Mouse (Mus musculus) inflammation-experienced regulatory T-cells, adult 6 months (primary cell): Measurements from ENCODE around the gene Gjb6. TPM values are rescaled to one million over a fixed set of nuclear protein-coding genes. Genes with fewer than 3 reads are reported as not detected.
A peak's percentile ranks its signal among the peaks of the same experiment; 100 is the strongest.

Experiments
- ATAC-seq: one replicate; pipeline ENCODE4 v1.8.0; 2017
- polyA plus RNA-seq, 3 experiments: library from polyadenylated mRNA; unstranded; fragments of 100-300 nt; shearing (Covaris generic); gene quantifications; one replicate each; pipeline ENCODE4 v1.2.1; 2017

Gjb6 gene
- not detected for polyA plus RNA-seq

DNA sequence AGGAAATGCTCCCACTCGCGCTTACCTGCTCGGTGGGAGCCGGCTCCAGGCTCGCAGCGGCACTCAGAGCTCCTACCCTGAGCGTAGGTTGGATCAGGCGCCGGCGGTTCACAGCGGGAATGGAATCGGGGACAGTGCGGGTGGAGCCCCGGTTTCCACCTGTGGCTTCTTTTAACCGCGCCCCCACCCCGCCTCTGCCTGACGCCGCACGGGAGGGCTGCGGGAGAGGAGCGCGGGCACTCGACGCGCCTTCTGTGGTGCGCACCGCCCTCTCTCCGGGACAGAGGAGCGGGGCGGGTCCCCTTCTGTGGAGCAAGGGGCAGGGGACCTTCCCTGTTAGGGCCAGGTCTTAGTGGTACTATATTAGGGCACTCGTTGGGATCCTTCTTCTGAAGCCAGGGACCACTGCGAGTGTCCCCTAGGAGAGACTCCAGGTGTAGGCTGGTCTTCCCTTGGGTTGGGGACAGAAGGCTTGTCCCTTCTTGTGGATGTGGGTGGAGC lies at the start of gene Gjb6:
Gjb6 (minus strand) TSS at position 451 of the 501 bp plus-strand sequence.
- ATAC-seq, result no peak

DNA sequence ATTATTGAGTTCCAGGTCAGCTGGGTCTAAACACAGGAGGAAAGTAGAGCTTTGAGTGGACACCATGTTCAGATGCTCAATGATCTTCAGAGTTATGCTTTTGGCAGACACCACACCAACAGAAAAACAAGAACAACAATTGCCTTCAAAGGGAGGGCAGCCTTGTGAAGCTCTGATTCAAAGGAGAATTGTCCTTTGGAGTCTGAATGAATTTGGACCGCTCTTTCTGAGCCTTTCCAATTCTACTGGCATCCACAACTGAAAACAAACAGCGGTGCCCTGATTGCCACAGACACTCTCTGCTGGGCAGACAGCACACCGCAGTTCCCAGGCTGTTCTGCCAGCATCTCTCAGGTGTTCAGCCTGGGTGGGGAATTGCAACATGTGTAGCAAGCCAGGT lies 32.1 kb upstream of the Gjb6 start:
- no peak for ATAC-seq

DNA sequence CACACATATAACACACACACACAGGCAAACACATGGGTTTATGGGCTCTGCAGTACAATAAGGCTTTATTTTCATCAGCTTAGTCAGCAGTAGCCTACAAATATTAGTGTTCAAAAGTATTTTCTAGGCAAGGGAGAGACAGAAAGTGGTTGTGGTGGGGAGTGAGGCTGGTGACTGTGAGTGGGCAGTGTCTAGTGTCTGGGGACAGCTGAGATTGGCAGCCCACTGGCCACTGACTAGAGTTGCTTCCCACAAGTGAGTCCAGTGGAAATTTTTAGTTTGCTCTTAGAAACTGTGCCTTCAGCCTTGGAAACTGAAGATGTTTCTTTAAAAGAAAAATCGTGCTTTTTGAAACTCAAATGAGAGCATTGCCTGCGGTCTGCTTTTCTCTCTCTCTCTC lies 28.4 kb upstream of the Gjb6 start:
- ATAC-seq, result no peak

GRCm38 (mm10) chr14:57161201-57161600 lies 27.8 kb upstream of the Gjb6 start:
- no peak for ATAC-seq

DNA sequence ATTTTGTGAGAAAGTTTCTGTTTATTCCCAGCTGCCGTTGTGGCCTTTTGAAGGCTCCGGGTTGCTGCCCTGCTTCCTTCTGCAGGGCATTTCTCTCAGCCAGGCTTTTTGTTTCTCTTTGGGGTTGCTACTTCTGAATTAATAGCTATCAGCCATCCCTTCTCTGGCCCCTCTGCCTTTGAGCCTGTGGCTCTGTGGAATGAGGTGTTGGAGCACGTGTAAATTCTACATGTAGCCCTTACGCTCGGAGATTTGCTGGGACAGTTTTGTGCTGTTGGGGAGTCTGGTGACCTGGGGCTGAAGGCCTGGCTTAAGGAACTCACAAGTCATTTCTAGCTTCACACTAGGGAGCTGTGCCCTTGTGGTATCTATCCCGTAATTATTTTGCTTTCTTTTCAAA lies 21.5 kb upstream of the Gjb6 start:
- no peak for ATAC-seq

GRCm38 (mm10) chr14:57145741-57146140 lies 12.3 kb upstream of the Gjb6 start:
- no peak for ATAC-seq

GRCm38 (mm10) chr14:57135265-57135664 lies 1.9 kb upstream of the Gjb6 start:
- ATAC-seq, result no peak

DNA sequence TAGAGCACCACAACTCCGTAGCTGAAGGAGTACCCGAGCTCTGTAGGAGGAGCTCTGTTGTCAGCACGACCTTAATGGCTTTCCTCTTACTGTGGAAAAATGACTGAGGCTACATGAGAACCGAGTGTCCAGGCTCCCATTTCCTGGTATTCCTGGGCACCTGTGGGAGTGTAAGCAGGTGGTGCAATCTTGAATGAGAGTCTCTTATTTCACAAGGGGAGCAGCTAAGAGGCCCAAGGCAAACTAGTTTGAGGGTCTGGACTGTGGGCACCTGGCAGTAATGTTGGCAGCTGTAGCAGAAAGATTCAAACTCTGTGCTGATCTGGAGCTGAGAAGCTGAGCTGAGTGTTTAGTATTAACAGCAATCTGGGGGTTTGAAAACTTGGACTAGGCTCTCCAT lies 6.0 kb downstream of the Gjb6 start:
- no peak for ATAC-seq

DNA sequence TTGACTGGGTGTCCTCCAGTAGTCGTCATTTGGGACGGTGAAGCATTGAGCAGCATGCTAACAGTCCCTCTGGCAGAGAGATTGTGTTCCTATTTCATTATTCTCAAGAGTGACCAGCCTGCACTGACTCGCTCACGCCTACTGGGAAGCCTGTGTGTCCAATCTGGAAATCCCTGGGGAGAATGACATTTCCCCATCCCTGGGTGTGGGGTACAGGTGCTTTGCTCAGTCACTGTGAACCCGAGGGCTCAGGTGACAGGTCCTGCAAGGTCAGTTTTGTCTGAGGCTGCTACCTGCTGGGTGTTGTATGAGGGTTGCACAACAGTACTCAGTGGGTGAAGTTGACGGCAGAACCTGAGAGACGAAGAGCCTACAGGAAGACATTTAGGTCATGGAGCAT lies 11.1 kb downstream of the Gjb6 start:
- ATAC-seq, result no peak

- no peak for ATAC-seq
Observed at GRCm38 (mm10) chr14:57115823-57116544, 17.4 kb downstream of the Gjb6 start, which contains the start of gene Gm4491. Gene Gm4491 (minus strand): TSS chr14:57115883.

DNA sequence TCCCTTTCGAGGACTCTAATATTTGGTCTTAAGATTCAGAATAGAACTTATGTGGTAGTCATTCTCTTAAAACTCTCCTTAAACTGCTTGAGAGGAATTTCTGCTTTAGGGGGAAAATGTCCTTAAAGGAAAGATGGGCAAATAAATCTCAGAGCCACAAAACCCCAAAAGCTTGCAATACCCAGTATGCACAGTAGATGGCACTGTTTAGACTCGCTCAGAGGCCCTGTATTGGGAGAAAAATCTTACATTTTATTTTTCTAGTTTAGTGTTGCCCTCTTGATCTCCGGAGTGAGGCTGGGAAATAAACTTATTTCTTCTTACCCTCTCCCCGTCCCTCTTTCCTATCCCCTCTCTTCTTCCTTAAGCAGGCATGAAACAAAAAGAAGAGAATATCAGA lies 24.2 kb downstream of the Gjb6 start:
- no peak for ATAC-seq

- no peak for ATAC-seq
Observed at GRCm38 (mm10) chr14:57107916-57108315, 25.5 kb downstream of the Gjb6 start.

GRCm38 (mm10) chr14:57107091-57107490 lies 26.3 kb downstream of the Gjb6 start:
- no peak for ATAC-seq

DNA sequence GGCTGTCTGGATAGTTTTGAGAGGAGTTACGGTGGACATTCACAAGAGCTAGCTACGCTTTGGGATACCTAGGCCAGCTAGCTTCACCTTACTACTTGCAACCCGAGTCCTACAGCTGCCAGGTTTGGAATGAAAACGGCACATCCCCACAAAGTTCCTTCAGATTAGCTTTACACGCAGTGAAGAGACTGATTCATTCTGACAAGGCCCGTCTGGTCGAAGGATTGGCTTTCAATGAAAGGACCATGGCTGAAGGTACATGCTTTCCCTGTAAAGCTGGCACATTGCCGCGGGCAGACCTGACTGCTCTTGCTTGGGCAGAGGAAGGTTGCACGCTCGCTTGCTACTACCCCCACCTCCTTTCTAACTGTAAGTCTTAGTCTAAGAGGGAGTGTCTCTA lies 27.7 kb downstream of the Gjb6 start:
- no peak for ATAC-seq

- no peak for ATAC-seq
Observed at GRCm38 (mm10) chr14:57105111-57105510, 28.3 kb downstream of the Gjb6 start.

DNA sequence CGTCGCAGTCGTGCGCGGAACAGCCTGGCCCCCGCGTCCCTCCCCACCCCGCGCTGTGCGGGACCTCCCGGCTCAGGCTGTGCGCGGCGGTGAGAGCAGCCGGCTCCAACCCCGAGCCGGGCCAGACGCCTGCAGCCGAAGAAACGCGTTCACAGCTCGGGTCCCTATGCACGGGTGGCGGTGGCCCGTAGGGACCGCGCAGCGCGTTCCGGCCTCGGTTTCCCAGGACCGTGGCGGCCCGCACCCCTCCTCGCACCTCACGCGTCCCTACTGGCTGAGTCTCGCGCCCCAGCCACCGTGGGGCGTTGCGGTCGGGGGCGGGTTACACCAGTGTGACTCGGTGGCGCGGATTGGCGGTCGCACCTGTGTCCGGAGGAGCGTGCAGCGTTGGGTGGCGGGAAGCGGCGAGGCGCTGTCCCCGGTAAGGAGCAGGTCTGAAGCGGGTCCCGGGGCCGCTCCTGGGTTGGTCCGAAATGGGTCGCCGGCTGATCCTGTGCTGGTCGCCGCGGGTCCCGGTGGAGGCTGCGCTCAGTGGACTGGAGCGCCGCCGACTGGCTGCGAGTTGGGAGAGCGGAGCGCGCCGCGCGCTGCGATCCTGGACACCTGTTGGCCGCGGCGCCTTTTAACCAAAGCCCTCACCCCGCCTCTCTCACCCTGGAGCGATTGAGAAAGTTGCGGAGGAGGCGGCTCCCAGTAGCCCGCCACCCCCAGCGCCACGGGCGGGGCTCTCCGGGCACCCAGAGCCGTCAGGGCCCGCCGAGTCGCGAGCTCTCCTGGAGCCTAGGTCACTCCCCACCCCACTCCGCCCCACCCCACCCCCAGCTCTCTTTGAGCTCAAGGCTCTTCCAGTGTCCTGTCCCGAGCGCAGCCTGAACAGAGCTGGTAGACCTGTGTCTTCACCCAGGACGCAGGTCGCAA lies 29.0 kb downstream of the Gjb6 start, which contains the start of gene Gjb2:
Gjb2 (minus strand) TSS at position 597 of the 918 bp plus-strand sequence.
- peak; percentile 38 for ATAC-seq

GRCm38 (mm10) chr14:57103711-57104105 lies 29.7 kb downstream of the Gjb6 start:
- ATAC-seq, result peak; percentile 60

DNA sequence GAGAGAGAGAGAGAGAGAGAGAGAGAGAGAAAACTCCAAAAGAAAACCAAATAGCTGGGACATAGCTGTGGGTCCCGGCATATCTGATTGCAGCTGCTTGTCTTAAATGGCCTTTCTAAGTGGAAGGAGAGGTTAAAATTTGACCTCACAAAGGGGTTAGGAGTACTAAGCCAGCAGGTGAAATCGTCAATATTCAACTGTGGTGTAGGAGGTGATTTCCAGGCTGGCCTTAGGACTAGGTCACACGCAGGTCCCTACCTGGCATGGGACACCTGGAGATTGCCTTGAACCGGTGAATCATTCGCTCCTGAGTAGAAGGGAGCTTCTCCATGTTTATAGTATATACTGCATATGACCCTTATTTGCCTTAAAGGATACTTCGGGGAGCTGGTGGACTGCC lies 30.3 kb downstream of the Gjb6 start:
- ATAC-seq, result no peak

- no peak for ATAC-seq
Observed at GRCm38 (mm10) chr14:57101623-57102022, 31.8 kb downstream of the Gjb6 start.

GRCm38 (mm10) chr14:57095855-57096254 lies 37.6 kb downstream of the Gjb6 start:
- ATAC-seq, result no peak

DNA sequence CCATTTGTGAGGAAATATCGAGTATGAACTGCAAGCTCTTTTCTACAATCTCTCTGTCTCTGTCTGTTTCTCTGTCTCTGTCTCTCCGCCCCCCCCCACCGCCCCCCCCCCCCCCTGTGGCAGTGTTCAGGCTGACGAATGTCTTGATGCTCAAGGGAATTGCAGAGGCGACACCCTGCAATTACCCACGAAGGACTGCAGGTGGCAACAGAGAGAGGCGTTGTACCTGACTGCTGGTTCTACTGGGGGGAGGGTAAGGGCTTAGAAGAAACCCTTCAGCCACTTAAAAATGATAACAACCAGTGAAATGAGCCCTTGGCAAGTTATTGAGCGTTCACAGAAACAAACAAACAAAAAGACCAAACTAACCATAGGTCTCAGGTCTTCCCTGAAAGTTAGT lies 40.4 kb downstream of the Gjb6 start:
- peak; percentile 64 for ATAC-seq

- no peak for ATAC-seq
Observed at GRCm38 (mm10) chr14:57090001-57090400, 43.4 kb downstream of the Gjb6 start.

- no peak for ATAC-seq
Observed at GRCm38 (mm10) chr14:57089107-57089506, 44.3 kb downstream of the Gjb6 start.
